Mouse (Mus musculus) liver, postnatal 0 days (tissue): ENCODE data around the gene Smarcc2. TPM values are rescaled to one million over a fixed set of nuclear protein-coding genes. Genes with fewer than 3 reads are reported as not detected.
A peak's percentile ranks its signal among the peaks of the same experiment; 100 is the strongest.

Source experiments
- ATAC-seq: fragments of 200-750 bp; cut with Nextera tagmentation; 2 replicates; pipeline ENCODE4 v1.8.0; 2017; ENCODE audit warnings: mild to moderate bottlenecking, moderate library complexity
- DNase-seq: peaks from one replicate; pipeline ENCODE4 v3.0.0-alpha.2; 2016
- H3K27ac ChIP-seq: fragments of 300-500 bp; sonication (generic); 2 replicates; pipeline ENCODE4 v1.5.1; 2014; ENCODE audit warnings: antibody characterized with exemption, moderate library complexity, mild to moderate bottlenecking, low read depth
- H3K27me3 ChIP-seq: fragments of 300-500 bp; sonication (generic); 2 replicates; pipeline ENCODE4 v1.6.1; 2014; ENCODE audit warnings: low read length, control low read depth, mixed read lengths; ENCODE audit not compliant: insufficient read depth
- H3K36me3 ChIP-seq: fragments of 300-500 bp; sonication (generic); replicated peaks from 2 replicates; pipeline ENCODE4 v1.6.1; 2014; ENCODE audit warnings: mild to moderate bottlenecking, control low read depth, low read length, moderate library complexity, mixed read lengths; ENCODE audit not compliant: insufficient read depth
- H3K4me1 ChIP-seq: fragments of 300-500 bp; sonication (generic); 2 replicates; pipeline ENCODE4 v1.6.1; 2014; ENCODE audit warnings: antibody characterized with exemption, mild to moderate bottlenecking, control low read depth; ENCODE audit not compliant: insufficient read depth
- H3K4me2 ChIP-seq: fragments of 300-500 bp; sonication (generic); 2 replicates; pipeline ENCODE4 v1.6.1; 2014; ENCODE audit warnings: low read depth, mild to moderate bottlenecking, low read length, moderate library complexity, mixed read lengths
- H3K4me3 ChIP-seq: fragments of 300-500 bp; sonication (generic); 2 replicates; pipeline ENCODE4 v1.5.1; 2014; ENCODE audit warnings: low read depth, low read length
- H3K9ac ChIP-seq: fragments of 300-500 bp; sonication (generic); replicated peaks from 2 replicates; pipeline ENCODE4 v1.6.1; 2014; ENCODE audit warnings: mild to moderate bottlenecking, moderate library complexity
- H3K9me3 ChIP-seq: fragments of 300-500 bp; sonication (generic); 2 replicates; pipeline ENCODE4 v1.6.1; 2016; ENCODE audit warnings: mild to moderate bottlenecking, control low read depth, low read length, mixed read lengths
- CTCF ChIP-seq: sonication (generic); IDR thresholded peaks from 2 replicates; pipeline ENCODE4 v1.5.1; 2016; ENCODE audit warnings: antibody characterized with exemption, low read depth
- EP300 ChIP-seq: IDR thresholded peaks from 2 replicates; pipeline ENCODE4 v1.6.1; 2016; ENCODE audit warnings: antibody characterized with exemption, low read depth, mild to moderate bottlenecking
- WGBS: fragments of 180-500 bp; shearing (Covaris S2); extraction: QIAGEN DNeasy Blood & Tissue Kit; methylation state at CpG from one replicate; pipeline ENCODE4 v1.1.7; 2014; ENCODE audit not compliant: insufficient replicate concordance; 5-methylcytosine and 5-hydroxymethylcytosine counted together
- polyA plus RNA-seq: library from polyadenylated mRNA; unstranded; fragments of >200 nt; fragmentation: Nextera tagmentation; extraction: Ambion mirVana; gene quantifications from 2 replicates; pipeline ENCODE4 v1.2.1, GENCODE M21; 2015

Smarcc2 gene
- polyA plus RNA-seq, 1 experiment from 2014 or later = 13.4 TPM

DNA sequence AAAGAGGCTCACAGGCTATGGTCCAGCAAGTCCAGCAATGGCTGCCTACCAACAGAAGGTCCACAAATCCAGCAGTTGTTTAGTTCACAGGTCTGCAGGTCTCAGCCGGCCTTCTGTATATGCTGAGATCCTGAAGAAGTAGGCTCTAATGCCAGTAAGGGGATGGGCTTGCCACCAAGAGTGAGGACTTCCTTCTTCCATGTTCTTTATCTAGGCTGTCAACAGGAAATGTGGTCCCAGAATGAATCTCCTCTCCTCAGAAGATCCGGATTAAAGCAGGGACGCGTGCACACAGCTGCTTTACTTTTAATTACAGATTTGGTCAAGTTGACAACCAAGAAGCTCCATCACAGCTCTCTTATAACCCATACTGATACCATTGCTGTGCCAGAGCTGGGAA lies 13.6 kb upstream of the Smarcc2 start:
- no peak for DNase-seq
- TF ChIP-seq EP300 = no peak
- TF ChIP-seq CTCF = no peak
- Histone ChIP-seq H3K4me2 (no peak overlapping the region), H3K4me1 (no peaks in the 10 kb centered on the region), H3K9ac (no peak overlapping the region), H3K27me3 (no peaks in the 10 kb centered on the region), H3K27ac (no peak overlapping the region), H3K36me3 (peaks cover 6% of the 10 kb centered on the region), H3K9me3 (no peaks in the 10 kb centered on the region), H3K4me3 (no peak overlapping the region)
- no peak for ATAC-seq
- 34% methylated on average over 4 of the region's 4 CpGs for WGBS

DNA sequence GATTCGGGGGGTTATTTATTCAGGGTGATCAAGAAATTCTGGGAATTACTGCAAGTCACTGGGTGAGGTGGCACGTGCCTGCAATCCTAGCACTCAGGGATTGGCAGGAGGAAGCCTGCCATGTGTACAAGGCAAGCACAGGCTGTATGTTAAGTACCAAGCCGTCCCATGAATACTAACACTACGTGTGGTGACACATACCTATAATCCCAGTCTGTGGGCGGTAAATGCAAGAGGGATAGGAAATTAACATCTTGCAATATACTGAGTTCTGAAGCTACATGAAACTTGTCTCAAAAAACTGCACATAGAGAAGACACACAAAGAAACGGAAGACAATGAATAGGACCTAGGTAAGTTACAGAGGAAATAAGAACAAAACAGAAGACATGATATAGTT lies 8.0 kb upstream of the Smarcc2 start:
- TF ChIP-seq CTCF (no peak), EP300 (no peak)
- 77% methylated on average over 6 of the region's 6 CpGs for WGBS
- H3K27ac ChIP-seq = no peak overlapping the region

DNA sequence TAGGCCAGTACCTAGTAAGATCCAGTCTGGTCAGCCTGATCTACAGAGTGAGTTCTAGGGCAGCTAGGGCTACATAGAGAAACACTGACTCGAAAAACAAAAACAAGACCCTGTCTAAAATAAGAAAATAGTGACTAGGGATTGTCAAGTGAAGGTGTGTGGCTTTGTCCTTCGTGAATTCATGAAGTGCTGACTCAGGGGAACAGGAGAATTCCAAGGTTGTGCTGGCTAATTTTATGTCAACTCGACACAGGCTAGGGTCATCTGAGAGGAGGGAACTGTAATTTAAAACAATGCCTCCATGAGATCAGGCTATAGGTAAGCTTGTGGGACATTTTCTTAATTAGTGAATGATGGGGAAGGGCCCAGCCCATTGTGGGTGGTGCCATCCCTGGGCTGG lies 4.6 kb upstream of the Smarcc2 start:
- H3K27ac ChIP-seq = no peak overlapping the region
- H3K36me3 ChIP-seq = no peaks in the 10 kb centered on the region
- no peak overlapping the region for H3K4me2 ChIP-seq
- H3K4me3 ChIP-seq = no peak overlapping the region
- H3K27me3 ChIP-seq = no peaks in the 10 kb centered on the region
- DNase-seq (no peak), ATAC-seq (no peak)
- 64% methylated on average over 3 of the region's 3 CpGs for WGBS
- no peak overlapping the region for H3K9ac ChIP-seq
- TF ChIP-seq EP300 (no peak), CTCF (no peak)
- H3K4me1 ChIP-seq = no peaks in the 10 kb centered on the region
- no peaks in the 10 kb centered on the region for H3K9me3 ChIP-seq

More for the DNA sequence above, 8.0 kb upstream of the Smarcc2 start:
- DNase-seq (no peak), ATAC-seq (no peak)
- Histone ChIP-seq H3K4me2 (no peak overlapping the region), H3K4me3 (no peak overlapping the region), H3K9me3 (no peaks in the 10 kb centered on the region), H3K27me3 (no peaks in the 10 kb centered on the region), H3K9ac (no peak overlapping the region), H3K36me3 (no peaks in the 10 kb centered on the region), H3K4me1 (no peaks in the 10 kb centered on the region)

DNA sequence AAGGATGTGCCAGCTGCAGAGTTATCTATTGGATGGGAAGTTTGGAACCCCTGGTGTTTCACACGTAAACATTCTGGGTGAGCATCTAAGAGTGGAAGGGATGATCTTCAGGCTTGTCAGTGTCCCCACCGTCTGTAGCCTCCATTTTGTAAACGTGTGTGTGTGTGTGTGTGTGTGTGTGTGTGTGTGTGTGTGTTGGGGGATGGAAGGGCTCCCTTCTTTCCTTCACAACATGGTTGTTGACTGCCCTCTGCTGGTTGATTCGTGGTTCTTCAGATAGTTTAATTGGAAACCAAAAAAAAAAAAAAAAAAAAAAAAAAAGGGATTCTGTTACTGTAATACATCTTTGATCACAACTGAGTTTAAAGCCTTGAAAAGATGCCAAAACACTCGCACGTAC lies 3.8 kb upstream of the Smarcc2 start:
- Histone ChIP-seq H3K27ac (no peak overlapping the region), H3K36me3 (no peaks in the 10 kb centered on the region), H3K9ac (0 out of 2 replicates have a peak overlapping the region, but pooled peaks have one; percentile 16), H3K9me3 (no peaks in the 10 kb centered on the region), H3K4me2 (peak overlapping the region; percentile 40), H3K4me3 (no peak overlapping the region), H3K27me3 (no peaks in the 10 kb centered on the region), H3K4me1 (peaks cover 2% of the 10 kb centered on the region; the same call in 1 of the 2 replicates)
- TF ChIP-seq CTCF = peak; percentile 80
- no peak for TF ChIP-seq EP300
- DNase-seq = peak; percentile 80
- WGBS = 4% methylated on average over 6 of the region's 6 CpGs
- no peak for ATAC-seq

DNA sequence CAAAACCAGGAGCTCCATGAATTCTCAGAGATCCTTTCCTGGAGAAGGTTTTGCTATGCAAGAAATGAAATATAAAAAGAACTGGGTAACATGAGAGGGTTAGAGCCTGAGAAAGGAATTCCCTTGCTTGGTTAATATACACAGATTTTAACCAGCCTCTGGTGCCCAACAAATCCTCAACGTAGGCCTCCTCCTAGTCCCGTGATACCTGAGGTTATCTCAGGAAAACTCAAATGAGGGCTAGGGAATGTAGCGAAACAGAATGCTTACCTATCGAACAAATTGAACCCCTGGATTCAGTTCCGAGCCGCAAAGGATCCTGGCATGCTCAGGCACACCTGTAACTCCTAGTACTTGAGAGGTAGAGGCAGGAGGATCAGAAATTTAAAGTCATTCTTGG lies 1.4 kb upstream of the Smarcc2 start:
- no peaks in the 10 kb centered on the region for H3K9me3 ChIP-seq
- H3K36me3 ChIP-seq = peaks cover 9% of the 10 kb centered on the region; the same call in 1 of the 2 replicates
- WGBS = 89% methylated on average over 6 of the region's 6 CpGs
- H3K27ac ChIP-seq = no peak overlapping the region
- ATAC-seq (no peak), DNase-seq (no peak)
- TF ChIP-seq CTCF (no peak), EP300 (no peak)
- H3K4me3 ChIP-seq = no peak overlapping the region
- H3K4me1 ChIP-seq = peaks cover 10% of the 10 kb centered on the region; the same call in 1 of the 2 replicates
- no peak overlapping the region for H3K9ac ChIP-seq
- no peaks in the 10 kb centered on the region for H3K27me3 ChIP-seq
- H3K4me2 ChIP-seq = no peak overlapping the region; the same call in 1 of the 2 replicates

DNA sequence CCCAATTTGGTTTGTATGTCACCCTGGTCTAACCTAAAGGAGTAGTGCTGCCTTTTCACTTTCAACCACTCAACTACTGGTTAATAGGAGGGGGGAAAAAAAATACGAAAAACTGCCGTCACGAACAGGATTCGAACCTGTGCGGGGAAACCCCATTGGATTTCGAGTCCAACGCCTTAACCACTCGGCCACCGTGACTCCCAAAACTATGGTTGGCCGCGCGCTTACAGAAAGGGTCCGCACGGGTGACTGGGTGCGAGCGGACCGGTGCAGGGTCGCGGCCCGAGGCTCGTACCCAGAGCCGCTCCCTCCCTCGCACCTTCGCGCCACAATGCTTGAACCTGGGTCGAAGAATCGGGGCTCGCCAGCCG lies 715 bp upstream of the Smarcc2 start:
- Histone ChIP-seq H3K36me3 (peaks cover 15% of the 10 kb centered on the region), H3K27me3 (no peaks in the 10 kb centered on the region), H3K9me3 (no peaks in the 10 kb centered on the region), H3K9ac (peak overlapping the region; percentile 93), H3K4me2 (peak overlapping the region; percentile 89), H3K27ac (peak overlapping the region; percentile 96), H3K4me1 (peaks cover 10% of the 10 kb centered on the region; the same call in 1 of the 2 replicates), H3K4me3 (peak overlapping the region; percentile 86)
- DNase-seq (peak; percentile 93), ATAC-seq (peak; percentile 53)
- TF ChIP-seq EP300 = no peak
- TF ChIP-seq CTCF = no peak
- under 1% methylated on average over 29 of the region's 29 CpGs for WGBS
